Mouse (Mus musculus): Measurements from ENCODE around the gene Kctd21. TPM values are rescaled to one million over a fixed set of nuclear protein-coding genes. Genes with fewer than 3 reads are reported as not detected.
A peak's percentile ranks its signal among the peaks of the same experiment; 100 is the strongest.

Kctd21 gene
- total and polyA plus RNA-seq, 3 experiments: 0.23 to 1.2 TPM; not detected in 1

- H3K4me1 ChIP-seq (ENCODE audit: control insufficient read depth in 1 of 2, insufficient read depth in 2 of 2, low read length in 2 of 2): peaks cover 11 to 23% of the 10 kb centered on the region in 2 experiments
- no peak for TF ChIP-seq EP300 (IDR thresholded peaks at IDR 0.05; ENCODE audit: low read depth in 1 of 2, low read length in 2 of 2)
- no peak for TF ChIP-seq POLR2AphosphoS2 (IDR thresholded peaks at IDR 0.05; ENCODE audit: low read length)
- TF ChIP-seq UBTF (IDR thresholded peaks at IDR 0.05; ENCODE audit: borderline replicate concordance, insufficient read depth, low read depth, low read length): no peak
- TF ChIP-seq TAL1 (IDR thresholded peaks at IDR 0.05; ENCODE audit: low read length): no peak
- TF ChIP-seq MAZ (IDR thresholded peaks at IDR 0.05; ENCODE audit: low read depth, low read length): no peak
- no peak for TF ChIP-seq USF2 (IDR thresholded peaks at IDR 0.05; ENCODE audit: borderline replicate concordance in 1 of 2, insufficient read depth in 1 of 2, low read depth in 1 of 2, low read length in 2 of 2)
- TF ChIP-seq CHD2 (IDR thresholded peaks at IDR 0.05; ENCODE audit: low read length): no peak
- no peak for TF ChIP-seq MAFK (IDR thresholded peaks at IDR 0.05; ENCODE audit: borderline replicate concordance, low read depth, low read length)
- no peak for TF ChIP-seq ZMIZ1 (IDR thresholded peaks at IDR 0.05; ENCODE audit: low read depth, low read length)
- TF ChIP-seq CTCF (IDR thresholded peaks at IDR 0.05 in 2 of 3, conservative IDR thresholded peaks at IDR 0.05 in 1 of 3; ENCODE audit: control insufficient read depth in 1 of 3, insufficient read depth in 1 of 3, low read depth in 2 of 3, low read length in 3 of 3, poor library complexity in 1 of 3, severe bottlenecking in 1 of 3): no peak
- TF ChIP-seq ZC3H11A (IDR thresholded peaks at IDR 0.05; ENCODE audit: low read depth, low read length): no peak
- no peak for TF ChIP-seq ZNF384 (IDR thresholded peaks at IDR 0.05; ENCODE audit: low read depth, low read length)
- no peak for TF ChIP-seq JUND (IDR thresholded peaks at IDR 0.05; ENCODE audit: low read depth, low read length)
- DNase-seq (ENCODE audit: low read depth, low spot score): no peak
- H3K79me2 ChIP-seq (ENCODE audit: control insufficient read depth, insufficient read depth, low read length, poor library complexity): no peaks in the 10 kb centered on the region
- no peaks in the 10 kb centered on the region for H3K9me3 ChIP-seq (replicated peaks; ENCODE audit: insufficient read depth, low read length)
- peaks cover 0 to 13% of the 10 kb centered on the region in 2 experiments; a peak in 2 of 4 replicates for H3K36me3 ChIP-seq (ENCODE audit: control insufficient read depth in 1 of 2, insufficient read depth in 2 of 2, low read length in 2 of 2)
- no peak overlapping the region for H3K9ac ChIP-seq (ENCODE audit: control insufficient read depth, low read depth, low read length, poor library complexity, severe bottlenecking)
- H3K27me3 ChIP-seq (ENCODE audit: control insufficient read depth in 1 of 2, insufficient read depth in 2 of 2, low read length in 2 of 2): no peaks in the 10 kb centered on the region
- no peak overlapping the region for H3K27ac ChIP-seq (ENCODE audit: control insufficient read depth, low read depth, low read length)
- H3K4me3 ChIP-seq (ENCODE audit: control insufficient read depth in 1 of 2, insufficient read depth in 1 of 2, low read depth in 2 of 2, low read length in 2 of 2): no peak overlapping the region
Observed at GRCm38 (mm10) chr7:97346111-97346821, 14.1 kb downstream of the Kctd21 start.

- Histone ChIP-seq H3K4me3 (ENCODE audit: control insufficient read depth in 1 of 2, insufficient read depth in 1 of 2, low read depth in 2 of 2, low read length in 2 of 2) (no peak overlapping the region), H3K79me2 (ENCODE audit: control insufficient read depth, insufficient read depth, low read length, poor library complexity) (no peaks in the 10 kb centered on the region), H3K27ac (ENCODE audit: control insufficient read depth, low read depth, low read length) (no peak overlapping the region), H3K36me3 (ENCODE audit: control insufficient read depth in 1 of 2, insufficient read depth in 2 of 2, low read length in 2 of 2) (peaks cover 0 to 12% of the 10 kb centered on the region in 2 experiments; a peak in 2 of 4 replicates), H3K27me3 (ENCODE audit: control insufficient read depth in 1 of 2, insufficient read depth in 2 of 2, low read length in 2 of 2) (no peaks in the 10 kb centered on the region), H3K4me1 (ENCODE audit: control insufficient read depth in 1 of 2, insufficient read depth in 2 of 2, low read length in 2 of 2) (peaks cover 10 to 21% of the 10 kb centered on the region in 2 experiments), H3K9me3 (replicated peaks; ENCODE audit: insufficient read depth, low read length) (no peaks in the 10 kb centered on the region), H3K9ac (ENCODE audit: control insufficient read depth, low read depth, low read length, poor library complexity, severe bottlenecking) (no peak overlapping the region)
- peak; percentile 49 for DNase-seq (ENCODE audit: low read depth, low spot score)
- TF ChIP-seq MYB (IDR thresholded peaks at IDR 0.05; ENCODE audit: low read depth, low read length) (no peak), ZMIZ1 (IDR thresholded peaks at IDR 0.05; ENCODE audit: low read depth, low read length) (no peak), ETS1 (IDR thresholded peaks at IDR 0.05; ENCODE audit: low read depth, low read length) (no peak), ZNF384 (IDR thresholded peaks at IDR 0.05; ENCODE audit: low read depth, low read length) (peak; percentile 78), MAZ (IDR thresholded peaks at IDR 0.05; ENCODE audit: low read depth, low read length) (no peak), GABPA (IDR thresholded peaks at IDR 0.05; ENCODE audit: low read depth, low read length) (no peak), HCFC1 (IDR thresholded peaks at IDR 0.05; ENCODE audit: low read depth, low read length) (no peak), EP300 (IDR thresholded peaks at IDR 0.05; ENCODE audit: low read depth in 1 of 2, low read length in 2 of 2) (peak in 1 of 2 experiments; percentile 47; a peak in 1 of 4 replicates), GATA1 (IDR thresholded peaks at IDR 0.05; ENCODE audit: low read depth, low read length) (0 out of 2 replicates have a peak, but pooled peaks have one; percentile 11), UBTF (IDR thresholded peaks at IDR 0.05; ENCODE audit: borderline replicate concordance, insufficient read depth, low read depth, low read length) (no peak), SMC3 (IDR thresholded peaks at IDR 0.05; ENCODE audit: low read depth, low read length) (no peak), POLR2AphosphoS5 (IDR thresholded peaks at IDR 0.05; ENCODE audit: borderline replicate concordance, low read depth, low read length) (no peak), JUND (IDR thresholded peaks at IDR 0.05; ENCODE audit: low read depth, low read length) (no peak), MAFK (IDR thresholded peaks at IDR 0.05; ENCODE audit: borderline replicate concordance, low read depth, low read length) (no peak), CTCF (IDR thresholded peaks at IDR 0.05 in 2 of 3, conservative IDR thresholded peaks at IDR 0.05 in 1 of 3; ENCODE audit: control insufficient read depth in 1 of 3, insufficient read depth in 1 of 3, low read depth in 2 of 3, low read length in 3 of 3, poor library complexity in 1 of 3, severe bottlenecking in 1 of 3) (no peak), USF1 (IDR thresholded peaks at IDR 0.05; ENCODE audit: low read depth, low read length) (no peak), CHD2 (IDR thresholded peaks at IDR 0.05; ENCODE audit: low read length) (no peak), ZC3H11A (IDR thresholded peaks at IDR 0.05; ENCODE audit: low read depth, low read length) (no peak), MXI1 (IDR thresholded peaks at IDR 0.05; ENCODE audit: low read depth, low read length) (no peak), TCF12 (IDR thresholded peaks at IDR 0.05; ENCODE audit: low read depth, low read length) (peak; percentile 45), POLR2A (IDR thresholded peaks at IDR 0.05; ENCODE audit: control insufficient read depth in 1 of 2, insufficient read depth in 1 of 2, low read depth in 1 of 2, low read length in 2 of 2, poor library complexity in 1 of 2) (no peak), ZKSCAN1 (IDR thresholded peaks at IDR 0.05; ENCODE audit: low read depth, low read length) (no peak), KAT2A (conservative IDR thresholded peaks at IDR 0.05; ENCODE audit: low read depth, low read length) (no peak), TBP (IDR thresholded peaks at IDR 0.05; ENCODE audit: low read depth, low read length) (no peak), BHLHE40 (IDR thresholded peaks at IDR 0.05; ENCODE audit: borderline replicate concordance, low read depth, low read length) (no peak)
Observed at GRCm38 (mm10) chr7:97346822-97347166, 14.7 kb downstream of the Kctd21 start.
